Mouse (Mus musculus): ENCODE data around the gene Pou3f3.

DNA sequence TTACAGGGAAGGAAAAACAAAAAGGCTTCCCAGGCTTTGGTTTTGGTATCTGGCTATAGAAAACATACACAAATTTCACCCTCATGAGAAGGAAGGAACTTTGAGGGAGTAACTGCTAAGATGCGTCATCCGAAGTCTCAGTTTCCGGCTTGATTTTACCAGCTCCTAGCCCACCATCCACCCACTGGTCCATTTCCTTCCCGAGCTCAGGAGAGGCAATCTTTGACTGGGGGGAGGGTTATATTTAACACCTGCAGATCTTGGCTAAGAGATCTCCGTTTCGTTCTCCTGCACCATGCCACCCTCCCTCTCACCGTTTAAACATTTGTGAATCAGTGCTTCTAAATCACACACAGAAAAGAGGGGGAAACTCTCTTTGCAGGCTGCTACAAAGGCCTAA, 32.1 kb downstream of the Pou3f3 start:
- no peak for TF ChIP-seq POLR2AphosphoS2 (IDR thresholded peaks at IDR 0.05; ENCODE audit: insufficient read length, low read depth)
- TF ChIP-seq MAX (IDR thresholded peaks at IDR 0.05; ENCODE audit: low read depth) = no peak
- TF ChIP-seq POLR2A (IDR thresholded peaks at IDR 0.05; ENCODE audit: insufficient read length, low read depth) = no peak
- TF ChIP-seq MYOG (IDR thresholded peaks at IDR 0.05; ENCODE audit: control insufficient read depth in 1 of 3, insufficient read depth in 1 of 3, insufficient read length in 2 of 3, low read depth in 2 of 3) = no peak
- TF ChIP-seq MYOD1 (IDR thresholded peaks at IDR 0.05; ENCODE audit: control insufficient read depth in 1 of 3, insufficient read length in 2 of 3, low read depth in 2 of 3) = no peak
- TF ChIP-seq TCF12 (IDR thresholded peaks at IDR 0.05; ENCODE audit: insufficient read depth, poor library complexity, severe bottlenecking) = no peak
- no peak for TF ChIP-seq E2F4 (IDR thresholded peaks at IDR 0.05; ENCODE audit: insufficient read depth)
- no peak for TF ChIP-seq USF1 (IDR thresholded peaks at IDR 0.05; ENCODE audit: low read depth)
